Mouse (Mus musculus): Measurements from ENCODE around the gene Slc4a5.

DNA sequence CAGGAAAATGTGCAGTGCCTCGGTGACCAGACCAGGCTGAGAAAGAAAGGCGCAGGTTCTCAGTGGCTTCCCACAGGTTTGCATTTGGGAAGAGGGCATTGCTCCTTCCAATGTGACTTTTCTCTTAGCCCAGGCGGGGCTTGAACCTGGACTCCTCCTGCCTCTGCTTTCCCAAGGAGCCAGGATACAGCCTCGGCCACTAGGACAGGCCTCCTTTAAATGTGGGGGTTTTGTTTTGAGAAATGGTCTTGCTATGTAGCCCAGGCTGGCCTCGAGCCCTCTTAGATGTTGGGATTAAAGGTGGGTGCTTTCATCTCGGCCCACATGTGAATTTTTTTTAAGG lies 106.7 kb downstream of the Slc4a5 start:
- no peak for TF ChIP-seq ZNF384 (IDR thresholded peaks at IDR 0.05; ENCODE audit: low read depth, low read length)
- TF ChIP-seq ZC3H11A (IDR thresholded peaks at IDR 0.05; ENCODE audit: borderline replicate concordance, low read depth, low read length) = no peak
- no peak for TF ChIP-seq MAFK (IDR thresholded peaks at IDR 0.05; ENCODE audit: insufficient read depth, low read depth, low read length)
- no peak for TF ChIP-seq HCFC1 (IDR thresholded peaks at IDR 0.05; ENCODE audit: borderline replicate concordance, insufficient read depth, low read length)
- TF ChIP-seq CHD2 (IDR thresholded peaks at IDR 0.05; ENCODE audit: low read depth, low read length) = no peak

Data from ES-E14 (cell line).